Mouse (Mus musculus) forebrain, postnatal 0 days (tissue): Measurements from ENCODE around the gene Emc10. TPM values are rescaled to one million over a fixed set of nuclear protein-coding genes. Genes with fewer than 3 reads are reported as not detected.

Source experiments
- ATAC-seq: fragments of 200-750 bp; cut with Nextera tagmentation; 2 replicates; pipeline ENCODE4 v1.8.0; 2017; ENCODE audit warnings: mild to moderate bottlenecking, moderate library complexity
- DNase-seq: peaks from one replicate; pipeline ENCODE4 v3.0.0-alpha.2; 2015
- H3K27ac ChIP-seq: fragments of 300-500 bp; sonication (generic); 2 replicates; pipeline ENCODE4 v1.5.1; 2014; ENCODE audit warnings: low read depth, mild to moderate bottlenecking, antibody characterized with exemption, low read length, moderate library complexity, mixed read lengths
- H3K27me3 ChIP-seq: fragments of 300-500 bp; sonication (generic); 2 replicates; pipeline ENCODE4 v1.6.1; 2014; ENCODE audit warnings: mild to moderate bottlenecking, low read length, mixed read lengths; ENCODE audit not compliant: insufficient read depth
- H3K36me3 ChIP-seq: fragments of 300-500 bp; sonication (generic); 2 replicates; pipeline ENCODE4 v1.6.1; 2014; ENCODE audit warnings: mild to moderate bottlenecking, moderate library complexity; ENCODE audit not compliant: insufficient read depth
- H3K4me1 ChIP-seq: fragments of 300-500 bp; sonication (generic); 2 replicates; pipeline ENCODE4 v1.6.1; 2014; ENCODE audit warnings: antibody characterized with exemption; ENCODE audit not compliant: insufficient read depth
- H3K4me2 ChIP-seq: fragments of 300-500 bp; sonication (generic); 2 replicates; pipeline ENCODE4 v1.6.1; 2014; ENCODE audit warnings: low read depth, mild to moderate bottlenecking, moderate library complexity
- H3K4me3 ChIP-seq: fragments of 300-500 bp; sonication (generic); 2 replicates; pipeline ENCODE4 v1.5.1; 2014; ENCODE audit warnings: low read depth, low read length, mixed read lengths
- H3K9ac ChIP-seq: fragments of 300-500 bp; sonication (generic); 2 replicates; pipeline ENCODE4 v1.6.1; 2014; ENCODE audit warnings: mild to moderate bottlenecking
- H3K9me3 ChIP-seq: fragments of 300-500 bp; sonication (generic); 2 replicates; pipeline ENCODE4 v1.6.1; 2016; ENCODE audit warnings: low read length
- CTCF ChIP-seq: sonication (generic); IDR thresholded peaks from 2 replicates; pipeline ENCODE4 v1.5.1; 2016; ENCODE audit warnings: antibody characterized with exemption, control low read depth, low read depth
- WGBS: fragments of 180-500 bp; shearing (Covaris S2); extraction: QIAGEN DNeasy Blood & Tissue Kit; methylation state at CpG from one replicate; pipeline ENCODE4 v1.1.7; 2014; 5-methylcytosine and 5-hydroxymethylcytosine counted together
- polyA plus RNA-seq: library from polyadenylated mRNA; unstranded; fragments of >200 nt; fragmentation: Nextera tagmentation; extraction: Ambion mirVana; gene quantifications from 2 replicates; pipeline ENCODE4 v1.2.1, GENCODE M21; 2015
- total RNA-seq: library from RNA; depleted of rRNA; stranded (reverse); fragments of >200 nt; gene quantifications from 2 replicates; pipeline ENCODE4 v1.2.3, GENCODE M21; 2014

The Emc10 gene
- total and polyA plus RNA-seq, 2 experiments from 2014 or later = 168 to 238 TPM

DNA sequence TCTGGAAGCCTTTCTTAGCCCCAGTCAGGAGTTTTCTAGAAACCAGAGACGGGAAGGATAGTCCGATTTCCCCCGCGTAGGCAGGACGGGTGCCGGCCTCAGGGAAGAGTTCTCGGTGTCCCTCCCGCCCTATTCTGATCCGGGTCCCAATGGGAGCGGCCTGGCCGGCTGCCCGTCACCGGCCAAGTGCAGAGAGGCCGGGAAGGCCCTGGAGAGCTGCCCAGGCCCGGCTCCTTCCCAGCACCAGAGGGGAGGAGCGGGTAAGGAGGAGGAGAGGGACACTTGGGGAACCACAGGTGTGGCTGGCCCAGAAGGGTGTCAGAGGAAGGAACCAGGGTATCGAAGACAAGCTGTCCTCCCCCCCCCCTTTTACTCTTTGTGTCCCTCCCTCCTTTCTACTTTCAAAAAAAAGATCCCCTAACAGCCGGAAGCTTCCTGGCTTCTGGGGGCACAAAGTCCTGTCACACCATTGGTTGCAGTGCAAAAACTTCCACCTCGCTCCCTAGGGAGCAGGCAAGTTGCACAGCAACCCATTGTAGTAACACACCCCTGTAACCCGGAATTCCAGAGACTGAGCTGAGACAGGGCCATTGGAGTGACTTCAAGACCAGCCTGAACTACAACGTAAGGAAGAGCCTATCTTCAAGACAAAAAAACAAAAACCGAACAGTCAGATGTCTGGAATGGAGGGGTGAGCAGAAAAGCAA is 28.9 kb upstream of the Emc10 start:
- H3K27ac ChIP-seq = no peak overlapping the region
- no peak overlapping the region for H3K9ac ChIP-seq
- H3K27me3 ChIP-seq = no peaks in the 10 kb centered on the region
- 0 out of 2 replicates have a peak overlapping the region, but pooled peaks have one; percentile 3 for H3K4me3 ChIP-seq
- ATAC-seq (no peak), DNase-seq (peak; percentile 26)
- 13% methylated on average over 22 of the region's 22 CpGs for WGBS
- no peaks in the 10 kb centered on the region for H3K9me3 ChIP-seq
- no peaks in the 10 kb centered on the region for H3K36me3 ChIP-seq
- H3K4me1 ChIP-seq = 0 out of 2 replicates have a peak, but pooled peaks cover 3% of the 10 kb centered on the region
- peak overlapping the region; percentile 26 for H3K4me2 ChIP-seq
- TF ChIP-seq CTCF = no peak

DNA sequence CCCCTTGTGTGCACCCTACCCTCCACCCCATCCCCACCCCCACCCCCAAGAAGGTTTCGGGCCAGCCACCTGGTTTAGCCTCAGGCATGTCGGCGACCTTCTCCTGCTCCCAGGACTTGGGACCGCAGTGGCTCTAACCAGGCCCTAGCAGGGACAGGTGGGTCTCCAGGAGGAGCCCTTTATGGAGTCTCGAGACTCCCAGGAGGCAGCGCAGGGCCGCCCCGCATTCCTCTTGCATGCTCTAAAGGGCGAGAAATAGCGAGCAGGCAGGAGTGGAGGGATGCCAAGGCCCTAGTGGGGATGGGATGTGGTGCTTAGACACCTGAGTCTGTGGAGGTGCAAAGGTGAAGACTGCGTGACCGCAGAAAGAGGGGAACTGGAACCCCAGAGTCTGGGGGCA is 28.2 kb upstream of the Emc10 start, which contains the start of gene Mybpc2:
Gene Mybpc2, minus strand, starts transcription at position 155 of the 400 bp plus-strand sequence.
- Histone ChIP-seq H3K4me2 (peak within 1 kb of the TSS; percentile 26), H3K9me3 (no peaks in the 10 kb centered on the region), H3K27me3 (no peaks in the 10 kb centered on the region), H3K27ac (no peak within 1 kb of the TSS), H3K4me1 (0 out of 2 replicates have a peak, but pooled peaks cover 3% of the 10 kb centered on the region), H3K4me3 (0 out of 2 replicates have a peak within 1 kb of the TSS, but pooled peaks have one; percentile 3), H3K9ac (no peak within 1 kb of the TSS), H3K36me3 (no peaks in the 10 kb centered on the region)
- DNase-seq = no peak
- no peak for ATAC-seq
- WGBS = 42% methylated on average over 12 of the region's 12 CpGs
- no peak for TF ChIP-seq CTCF

DNA sequence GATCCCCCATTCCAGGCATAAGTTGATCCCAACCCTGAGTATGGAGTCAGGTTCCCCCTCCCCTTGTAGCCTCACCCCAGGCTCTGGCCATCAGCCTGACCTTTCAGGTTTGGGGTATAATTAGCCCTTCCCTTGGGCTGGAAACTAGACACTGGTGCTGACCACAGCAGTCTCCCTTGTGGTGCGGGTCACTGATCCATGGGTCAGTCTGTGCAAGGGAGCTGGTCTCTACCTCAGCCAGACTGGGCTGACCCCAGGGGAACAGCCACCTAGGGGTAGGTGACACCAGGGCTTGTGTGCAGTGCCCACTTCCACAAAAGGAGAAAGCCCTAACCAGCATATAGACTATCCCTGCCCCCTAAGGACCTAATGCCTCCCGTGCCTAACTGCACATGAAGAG is 26.7 kb upstream of the Emc10 start:
- 80% methylated on average over 2 of the region's 2 CpGs for WGBS
- no peak for ATAC-seq
- Histone ChIP-seq H3K36me3 (no peaks in the 10 kb centered on the region), H3K27ac (no peak overlapping the region), H3K4me3 (no peak overlapping the region), H3K4me1 (0 out of 2 replicates have a peak, but pooled peaks cover 3% of the 10 kb centered on the region), H3K9ac (no peak overlapping the region), H3K9me3 (no peaks in the 10 kb centered on the region), H3K27me3 (no peaks in the 10 kb centered on the region), H3K4me2 (no peak overlapping the region)
- TF ChIP-seq CTCF = no peak
- no peak for DNase-seq

DNA sequence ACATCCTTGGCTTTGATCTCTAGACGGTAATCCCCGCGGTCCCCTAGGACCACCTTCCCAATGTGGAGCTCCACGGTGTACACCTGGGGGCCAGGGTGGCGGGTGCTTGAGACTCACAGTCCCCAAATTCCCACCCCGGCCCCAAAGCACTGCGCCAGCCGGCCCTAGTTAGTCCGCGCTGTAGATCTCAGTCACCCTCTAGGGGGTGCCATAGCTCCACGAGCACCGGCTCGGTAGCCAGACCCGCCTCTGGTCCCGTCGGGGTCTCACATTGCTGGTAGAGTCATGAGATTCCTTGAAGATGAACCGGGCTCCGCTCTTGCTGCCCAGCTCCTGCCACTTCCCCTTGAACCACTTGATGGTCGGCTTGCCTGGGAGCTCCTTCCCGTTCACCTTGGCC is 25.4 kb upstream of the Emc10 start:
- TF ChIP-seq CTCF = peak; percentile 75
- H3K27ac ChIP-seq = no peak overlapping the region
- peak; percentile 67 for DNase-seq
- H3K9ac ChIP-seq = no peak overlapping the region
- ATAC-seq = peak; percentile 74; the same call in 1 of the 2 replicates
- no peaks in the 10 kb centered on the region for H3K27me3 ChIP-seq
- H3K4me3 ChIP-seq = no peak overlapping the region
- H3K4me1 ChIP-seq = no peaks in the 10 kb centered on the region
- no peaks in the 10 kb centered on the region for H3K36me3 ChIP-seq
- H3K9me3 ChIP-seq = no peaks in the 10 kb centered on the region
- WGBS = 4% methylated on average over 20 of the region's 20 CpGs
- H3K4me2 ChIP-seq = peak overlapping the region; percentile 24; the same call in 1 of the 2 replicates

DNA sequence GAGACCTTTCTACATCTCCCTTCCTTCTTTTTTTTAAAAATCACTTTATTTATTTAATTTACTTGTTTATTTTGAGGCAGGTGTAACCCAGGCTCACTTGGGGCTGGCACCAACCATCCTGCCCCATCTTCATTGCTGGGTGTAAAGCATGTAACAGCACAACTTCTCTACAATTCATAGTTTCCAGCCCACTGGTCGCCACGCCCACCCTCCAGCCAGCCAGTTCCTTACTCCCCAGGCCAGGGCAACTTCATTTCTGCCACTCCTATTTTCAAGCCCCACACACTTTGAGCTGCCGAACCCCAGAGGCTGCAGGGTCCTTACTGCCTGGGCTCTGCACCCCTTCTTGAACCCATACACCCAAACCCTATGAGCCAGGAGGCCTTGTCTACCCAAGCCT is 24.7 kb upstream of the Emc10 start:
- ATAC-seq (no peak), DNase-seq (no peak)
- WGBS = 78% methylated on average over 3 of the region's 3 CpGs
- TF ChIP-seq CTCF = no peak
- no peak overlapping the region for H3K4me3 ChIP-seq
- H3K4me2 ChIP-seq = no peak overlapping the region
- H3K27me3 ChIP-seq = no peaks in the 10 kb centered on the region
- H3K9ac ChIP-seq = no peak overlapping the region
- no peaks in the 10 kb centered on the region for H3K36me3 ChIP-seq
- no peaks in the 10 kb centered on the region for H3K4me1 ChIP-seq
- H3K27ac ChIP-seq = no peak overlapping the region
- H3K9me3 ChIP-seq = no peaks in the 10 kb centered on the region

DNA sequence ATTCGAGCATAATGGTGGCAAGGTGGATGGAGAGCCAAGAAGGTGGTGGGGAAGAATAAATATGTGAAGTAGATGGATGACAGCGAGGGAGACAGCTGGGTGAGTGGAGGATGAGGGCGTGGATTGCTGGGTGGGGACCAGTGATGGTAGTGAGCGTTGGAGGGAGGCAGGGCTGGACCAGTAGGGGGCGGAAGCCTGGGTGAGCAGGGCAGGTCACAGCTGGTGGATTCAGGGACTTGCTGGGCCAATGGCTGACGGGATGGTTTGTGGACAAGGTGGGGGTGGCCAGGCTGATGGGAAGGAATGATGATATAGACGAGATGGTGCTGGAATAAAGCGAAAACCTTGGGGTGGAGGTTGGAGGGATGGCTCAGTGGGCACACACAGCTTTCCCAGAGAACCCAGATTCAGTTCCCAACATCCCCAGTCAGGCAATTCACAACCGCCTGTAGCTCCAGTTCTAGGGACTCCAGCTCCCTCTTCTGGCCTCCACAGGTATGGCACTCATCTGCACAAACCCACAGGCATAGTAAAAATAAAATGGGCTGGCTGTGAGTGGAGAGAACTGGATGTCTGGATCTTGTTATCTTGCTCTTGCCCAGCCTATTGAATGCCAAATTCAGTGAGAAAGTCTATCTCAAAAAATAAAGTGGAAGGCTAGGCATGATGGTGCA is 23.0 kb upstream of the Emc10 start:
- no peak for ATAC-seq
- peak; percentile 6; the same call in 1 of the 2 replicates for TF ChIP-seq CTCF
- DNase-seq = no peak
- H3K27ac ChIP-seq = no peak overlapping the region
- H3K4me3 ChIP-seq = no peak overlapping the region
- no peaks in the 10 kb centered on the region for H3K4me1 ChIP-seq
- 79% methylated on average over 9 of the region's 9 CpGs for whole genome bisulfite sequencing
- H3K4me2 ChIP-seq = no peak overlapping the region
- H3K27me3 ChIP-seq = no peaks in the 10 kb centered on the region; the same call in 1 of the 2 replicates
- no peaks in the 10 kb centered on the region for H3K9me3 ChIP-seq
- no peaks in the 10 kb centered on the region for H3K36me3 ChIP-seq
- H3K9ac ChIP-seq = no peak overlapping the region

DNA sequence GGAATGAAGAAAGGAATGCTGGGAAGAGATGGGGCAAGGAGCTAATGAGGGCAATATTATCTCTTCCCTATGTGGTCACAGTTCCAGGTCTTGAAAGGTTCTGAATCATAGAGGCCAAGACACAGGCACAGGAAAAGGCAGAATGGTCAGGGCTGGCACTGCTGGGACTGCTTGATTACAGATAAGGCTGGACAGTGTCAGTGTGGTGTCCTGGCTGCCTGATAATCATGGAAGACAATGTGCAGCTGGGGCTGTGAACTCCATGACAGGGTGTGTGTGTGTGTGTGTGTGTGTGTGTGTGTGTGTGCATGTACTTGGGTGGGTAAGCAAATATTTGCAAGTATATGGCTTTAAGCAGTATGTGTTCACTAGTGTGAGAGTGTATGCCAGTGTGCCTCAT is 11.2 kb upstream of the Emc10 start:
- DNase-seq (no peak), ATAC-seq (no peak)
- Histone ChIP-seq H3K27ac (no peak overlapping the region), H3K4me2 (no peak overlapping the region), H3K4me3 (no peak overlapping the region), H3K9me3 (no peaks in the 10 kb centered on the region), H3K36me3 (no peaks in the 10 kb centered on the region), H3K4me1 (no peaks in the 10 kb centered on the region), H3K9ac (no peak overlapping the region), H3K27me3 (no peaks in the 10 kb centered on the region; the same call in 1 of the 2 replicates)
- no peak for TF ChIP-seq CTCF
